Mouse (Mus musculus) heart, embryonic 11.5 days (tissue): ENCODE data around the gene Mcoln2. TPM values are rescaled to one million over a fixed set of nuclear protein-coding genes. Genes with fewer than 3 reads are reported as not detected.

Source experiments
- ATAC-seq: fragments of 200-750 bp; cut with Nextera tagmentation; replicated peaks from 2 replicates; pipeline ENCODE4 v1.8.0; 2017; ENCODE audit warnings: moderate library complexity; ENCODE audit not compliant: insufficient number of reproducible peaks, low FRiP score, low TSS enrichment
- H3K27ac ChIP-seq: fragments of 300-500 bp; sonication (generic); 2 replicates; pipeline ENCODE4 v1.5.1; 2014; ENCODE audit warnings: mild to moderate bottlenecking, low read depth, low read length
- H3K27me3 ChIP-seq: fragments of 300-500 bp; sonication (generic); 2 replicates; pipeline ENCODE4 v1.6.1; 2014; ENCODE audit warnings: mild to moderate bottlenecking, low read length, mixed read lengths; ENCODE audit not compliant: control insufficient read depth, insufficient read depth
- H3K36me3 ChIP-seq: fragments of 300-500 bp; sonication (generic); 2 replicates; pipeline ENCODE4 v1.6.1; 2014; ENCODE audit warnings: mild to moderate bottlenecking, low read length, moderate library complexity, mixed read lengths; ENCODE audit not compliant: control insufficient read depth, insufficient read depth
- H3K4me1 ChIP-seq: fragments of 300-500 bp; sonication (generic); 2 replicates; pipeline ENCODE4 v1.6.1; 2014; ENCODE audit warnings: low read length; ENCODE audit not compliant: control insufficient read depth, insufficient read depth
- H3K4me2 ChIP-seq: fragments of 300-500 bp; sonication (generic); 2 replicates; pipeline ENCODE4 v1.6.1; 2014; ENCODE audit warnings: mild to moderate bottlenecking, moderate library complexity
- H3K4me3 ChIP-seq: fragments of 300-500 bp; sonication (generic); 2 replicates; pipeline ENCODE4 v1.5.1; 2014; ENCODE audit warnings: low read depth, low read length
- H3K9ac ChIP-seq: fragments of 300-500 bp; sonication (generic); 2 replicates; pipeline ENCODE4 v1.6.1; 2014; ENCODE audit warnings: mild to moderate bottlenecking, low read depth, low read length, moderate library complexity
- H3K9me3 ChIP-seq: fragments of 300-500 bp; sonication (generic); replicated peaks from 2 replicates; pipeline ENCODE4 v1.6.1; 2016; ENCODE audit warnings: low read length; ENCODE audit not compliant: control insufficient read depth
- WGBS: fragments of 180-500 bp; shearing (Covaris S2); extraction: QIAGEN DNeasy Blood & Tissue Kit; methylation state at CpG from one replicate; pipeline ENCODE4 v1.1.7; 2014; ENCODE audit not compliant: insufficient replicate concordance; 5-methylcytosine and 5-hydroxymethylcytosine counted together
- polyA plus RNA-seq: library from polyadenylated mRNA; unstranded; fragments of >200 nt; fragmentation: Nextera tagmentation; extraction: Ambion mirVana; gene quantifications from 2 replicates; pipeline ENCODE4 v1.2.1, GENCODE M21; 2014

The Mcoln2 gene
- polyA plus RNA-seq, 1 experiment from 2014 or later = 0.27 TPM

DNA sequence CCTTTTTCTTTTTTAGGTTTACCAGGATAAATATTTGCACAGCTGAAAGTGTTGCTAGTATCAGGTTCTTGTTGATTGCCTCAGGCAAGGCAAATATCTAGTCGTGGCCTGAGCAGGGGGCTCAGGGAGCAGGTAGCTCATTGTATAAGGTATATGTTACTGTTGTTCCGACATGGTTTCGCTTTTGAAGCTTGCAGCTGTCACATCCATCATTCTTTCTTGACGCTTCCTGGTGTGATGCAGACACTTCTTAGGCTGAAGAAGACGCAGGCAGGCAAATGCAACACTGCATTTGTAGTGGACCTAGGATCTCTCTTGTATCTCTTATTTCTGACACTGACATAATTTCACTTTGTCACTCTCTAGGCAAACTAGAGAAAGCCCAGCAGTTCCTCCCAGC, 63.7 kb downstream of the Mcoln2 start:
- Histone ChIP-seq H3K27me3 (no peaks in the 10 kb centered on the region), H3K27ac (no peak overlapping the region), H3K4me1 (peaks cover 6% of the 10 kb centered on the region; the same call in 1 of the 2 replicates), H3K9me3 (no peaks in the 10 kb centered on the region), H3K4me3 (no peak overlapping the region), H3K36me3 (no peaks in the 10 kb centered on the region), H3K9ac (no peak overlapping the region), H3K4me2 (no peak overlapping the region)
- no peak for ATAC-seq
- 49% methylated on average over 5 of the region's 5 CpGs for WGBS

- ATAC-seq = no peak
- H3K4me3 ChIP-seq = no peak overlapping the region
- 89% methylated on average over 3 of the region's 3 CpGs for WGBS
- no peak overlapping the region for H3K4me2 ChIP-seq
- H3K9ac ChIP-seq = no peak overlapping the region
- 0 out of 2 replicates have a peak, but pooled peaks cover under 1% of the 10 kb centered on the region for H3K27me3 ChIP-seq
- peaks cover 6% of the 10 kb centered on the region; the same call in 1 of the 2 replicates for H3K4me1 ChIP-seq
- H3K27ac ChIP-seq = no peak overlapping the region
- no peaks in the 10 kb centered on the region for H3K9me3 ChIP-seq
- no peaks in the 10 kb centered on the region for H3K36me3 ChIP-seq
Observed at GRCm38 (mm10) chr3:146216561-146216960, 66.9 kb downstream of the Mcoln2 start.

DNA sequence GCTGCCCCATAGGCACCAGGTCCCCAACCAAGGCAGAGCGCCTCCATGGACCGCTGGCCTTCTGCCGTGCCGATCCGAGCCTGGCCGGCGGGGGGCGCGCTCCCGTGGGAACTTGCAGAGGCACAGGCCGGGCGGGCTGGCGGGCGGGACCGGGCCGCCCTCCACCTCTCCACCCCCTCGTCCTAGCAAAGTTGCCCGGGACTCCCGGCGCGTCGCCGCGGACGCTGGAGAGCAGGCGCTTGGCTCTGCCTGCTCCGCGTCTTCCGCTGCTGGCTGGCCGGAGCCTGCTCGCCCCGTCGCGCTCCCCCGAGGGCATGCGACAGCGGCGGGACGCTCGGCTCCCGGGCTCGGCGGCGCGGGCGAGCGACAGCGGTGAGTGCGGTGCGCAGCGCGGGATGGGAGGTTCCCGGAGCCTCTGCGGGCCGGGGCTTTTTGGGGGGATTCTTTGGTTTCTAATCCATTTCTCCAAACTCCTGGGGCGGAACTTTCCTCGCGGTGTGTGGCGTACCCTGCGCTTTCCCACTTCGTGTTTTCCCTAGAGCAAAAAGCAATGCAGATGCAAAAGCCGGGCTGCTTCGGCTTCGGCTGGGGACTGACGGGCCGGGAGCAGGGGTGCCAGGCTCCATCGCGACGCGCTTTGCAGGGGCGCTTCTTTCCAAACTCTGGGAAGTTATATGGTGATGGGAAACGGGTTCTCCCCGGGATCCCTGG, 71.3 kb downstream of the Mcoln2 start, which contains the start of gene Lpar3:
Lpar3 (plus strand) TSS at position 188 of the 711 bp plus-strand sequence.
- H3K4me2 ChIP-seq = peak within 1 kb of the TSS; percentile 76
- H3K4me1 ChIP-seq = peaks cover 18% of the 10 kb centered on the region
- WGBS = 1% methylated on average over 72 of the region's 73 CpGs
- H3K27me3 ChIP-seq = 0 out of 2 replicates have a peak, but pooled peaks cover 3% of the 10 kb centered on the region
- H3K36me3 ChIP-seq = no peaks in the 10 kb centered on the region
- H3K4me3 ChIP-seq = peak within 1 kb of the TSS; percentile 61
- ATAC-seq = peak; percentile 80
- H3K27ac ChIP-seq = peak within 1 kb of the TSS; percentile 58
- H3K9me3 ChIP-seq = no peaks in the 10 kb centered on the region
- peak within 1 kb of the TSS; percentile 81 for H3K9ac ChIP-seq

DNA sequence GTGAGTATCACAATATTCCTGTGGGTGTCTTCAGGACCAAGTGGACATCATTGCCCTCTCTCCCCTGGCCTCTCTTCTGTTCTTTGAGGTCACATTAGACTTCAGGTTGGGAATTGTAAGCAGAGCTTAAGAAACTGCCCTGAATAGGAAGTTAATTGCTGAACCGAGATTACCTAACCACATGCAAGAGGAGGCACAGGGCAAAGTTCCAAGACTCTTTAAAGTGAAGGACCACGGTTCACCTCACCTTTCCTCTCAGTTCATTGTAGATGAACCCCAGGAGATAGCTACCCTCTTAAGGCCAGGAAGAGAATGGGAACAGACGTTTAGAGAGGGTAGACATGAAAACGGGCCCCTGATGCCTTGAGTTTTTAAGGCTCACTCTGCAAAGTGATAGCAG, 74.6 kb downstream of the Mcoln2 start:
- H3K9ac ChIP-seq = no peak overlapping the region
- H3K4me2 ChIP-seq = no peak overlapping the region
- 63% methylated on average over 4 of the region's 4 CpGs for WGBS
- H3K4me3 ChIP-seq = no peak overlapping the region
- no peak overlapping the region for H3K27ac ChIP-seq
- ATAC-seq = no peak
- no peaks in the 10 kb centered on the region for H3K36me3 ChIP-seq
- no peaks in the 10 kb centered on the region for H3K9me3 ChIP-seq
- H3K27me3 ChIP-seq = 0 out of 2 replicates have a peak, but pooled peaks cover 3% of the 10 kb centered on the region
- peaks cover 29% of the 10 kb centered on the region for H3K4me1 ChIP-seq

- Histone ChIP-seq H3K27me3 (0 out of 2 replicates have a peak, but pooled peaks cover 3% of the 10 kb centered on the region), H3K4me2 (no peak overlapping the region; the same call in 1 of the 2 replicates), H3K4me1 (peaks cover 29% of the 10 kb centered on the region), H3K9ac (no peak overlapping the region), H3K36me3 (no peaks in the 10 kb centered on the region), H3K27ac (no peak overlapping the region), H3K9me3 (no peaks in the 10 kb centered on the region), H3K4me3 (no peak overlapping the region)
- 73% methylated on average over 7 of the region's 7 CpGs for WGBS
- no peak for ATAC-seq
Observed at GRCm38 (mm10) chr3:146225061-146225761, 75.6 kb downstream of the Mcoln2 start.

DNA sequence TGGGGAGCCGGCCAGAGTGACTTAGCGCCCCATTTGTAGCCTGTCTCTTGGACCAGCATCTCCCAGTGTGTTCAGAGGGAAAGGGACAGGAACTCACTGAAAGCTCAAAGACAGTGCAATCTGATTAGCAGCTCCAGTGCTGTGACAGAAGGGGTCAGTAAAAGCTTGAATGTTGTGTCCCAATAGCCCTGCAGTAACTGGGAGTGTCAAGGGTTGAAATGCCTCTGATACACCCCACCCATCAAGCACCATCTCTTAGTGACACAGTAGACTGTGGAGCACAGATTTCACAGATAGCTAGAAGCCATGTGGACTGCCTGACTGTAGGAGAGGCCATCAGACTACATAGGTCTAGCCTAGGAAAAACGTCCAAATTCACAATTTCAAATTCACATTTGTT, 77.8 kb downstream of the Mcoln2 start:
- peaks cover 38% of the 10 kb centered on the region for H3K4me1 ChIP-seq
- no peak for ATAC-seq
- H3K4me2 ChIP-seq = no peak overlapping the region
- H3K9ac ChIP-seq = no peak overlapping the region
- H3K36me3 ChIP-seq = no peaks in the 10 kb centered on the region
- H3K4me3 ChIP-seq = no peak overlapping the region
- WGBS = 37% methylated on average over 3 of the region's 3 CpGs
- H3K27ac ChIP-seq = no peak overlapping the region
- no peaks in the 10 kb centered on the region for H3K27me3 ChIP-seq
- H3K9me3 ChIP-seq = no peaks in the 10 kb centered on the region

- WGBS = 82% methylated on average over 13 of the region's 13 CpGs
- Histone ChIP-seq H3K4me3 (no peak overlapping the region), H3K9ac (no peak overlapping the region), H3K27ac (no peak overlapping the region), H3K27me3 (no peaks in the 10 kb centered on the region), H3K9me3 (no peaks in the 10 kb centered on the region), H3K4me1 (peaks cover 40% of the 10 kb centered on the region), H3K4me2 (no peak overlapping the region), H3K36me3 (no peaks in the 10 kb centered on the region)
- ATAC-seq = no peak
Observed at GRCm38 (mm10) chr3:146228559-146229310, 79.1 kb downstream of the Mcoln2 start.

- Histone ChIP-seq H3K4me2 (no peak overlapping the region), H3K27ac (0 out of 2 replicates have a peak overlapping the region, but pooled peaks have one; percentile 22), H3K4me1 (peaks cover 29% of the 10 kb centered on the region), H3K36me3 (no peaks in the 10 kb centered on the region), H3K4me3 (no peak overlapping the region), H3K9ac (0 out of 2 replicates have a peak overlapping the region, but pooled peaks have one; percentile 39), H3K27me3 (no peaks in the 10 kb centered on the region), H3K9me3 (no peaks in the 10 kb centered on the region)
- no peak for ATAC-seq
- 39% methylated on average over 7 of the region's 7 CpGs for WGBS
Observed at GRCm38 (mm10) chr3:146232708-146233107, 83.1 kb downstream of the Mcoln2 start.
